Mouse (Mus musculus) spleen, adult 2 months (tissue): ENCODE measurements at regions not wholly inside any gene's neighbourhood (a gene's known extent, or its start where the extent isn't known, plus 50 kb on each side); places are given as distances from the start of the nearest gene placed in this dataset.

Source experiments
- DNase-seq, 2 experiments: peaks; one replicate each; pipeline versions ENCODE4 v3.0.0 to v3.0.0-alpha.2; 2012 to 2021; ENCODE audit warnings: low spot score in 2 of 2, low read depth in 1 of 2
- H3K27ac ChIP-seq: fragments of 200-500 bp; 2 replicates; pipeline ENCODE4 v1.5.1; 2012; ENCODE audit warnings: low read length, inconsistent platforms; ENCODE audit not compliant: insufficient read depth
- H3K27me3 ChIP-seq: fragments of 200-500 bp; 2 replicates; pipeline ENCODE4 v1.6.1; 2012; ENCODE audit warnings: mild to moderate bottlenecking, moderate library complexity, low read length, inconsistent platforms; ENCODE audit not compliant: control insufficient read depth, insufficient read depth
- H3K36me3 ChIP-seq: fragments of 200-500 bp; 2 replicates; pipeline ENCODE4 v1.6.1; 2012; ENCODE audit warnings: mild to moderate bottlenecking, low read length, inconsistent platforms; ENCODE audit not compliant: control insufficient read depth, insufficient read depth
- H3K4me1 ChIP-seq: fragments of 200-500 bp; 2 replicates; pipeline ENCODE4 v1.6.1; 2011; ENCODE audit warnings: inconsistent platforms; ENCODE audit not compliant: control insufficient read depth, insufficient read depth, insufficient read length
- H3K4me3 ChIP-seq: fragments of 200-500 bp; 2 replicates; pipeline ENCODE4 v1.5.1; 2011; ENCODE audit warnings: mild to moderate bottlenecking, inconsistent platforms; ENCODE audit not compliant: insufficient read depth, insufficient read length; ENCODE audit errors: extremely low read depth
- CTCF ChIP-seq: fragments of 200-500 bp; IDR thresholded peaks from 2 replicates; pipeline ENCODE4 v1.5.1; 2011; ENCODE audit warnings: mild to moderate bottlenecking, inconsistent platforms; ENCODE audit not compliant: insufficient read depth, insufficient read length, insufficient replicate concordance; ENCODE audit errors: extremely low read depth
- POLR2A ChIP-seq: fragments of 200-500 bp; IDR thresholded peaks from 2 replicates; pipeline ENCODE4 v1.6.1; 2011; ENCODE audit warnings: low read depth, low read length, inconsistent platforms
- WGBS: fragments of 180-500 bp; shearing (Covaris S2); methylation state at CpG from one replicate; pipeline ENCODE4 v1.1.7; 2018; 5-methylcytosine and 5-hydroxymethylcytosine counted together

- Histone ChIP-seq H3K36me3 (no peaks in the 10 kb centered on the region), H3K4me3 (no peak overlapping the region), H3K27ac (no peak overlapping the region), H3K4me1 (no peaks in the 10 kb centered on the region), H3K27me3 (no peaks in the 10 kb centered on the region)
- 72% methylated on average over 12 of the region's 12 CpGs for WGBS
- no peak for TF ChIP-seq CTCF
- TF ChIP-seq POLR2A = no peak
- DNase-seq = no peak
Observed at GRCm38 (mm10) chr6:117788580-117789540, 52.1 kb upstream of the Zfp637 start.

GRCm38 (mm10) chr6:117790581-117790980, 50.4 kb upstream of the Zfp637 start:
- DNase-seq = no peak
- H3K4me1 ChIP-seq = no peaks in the 10 kb centered on the region
- no peaks in the 10 kb centered on the region for H3K36me3 ChIP-seq
- 90% methylated on average over 6 of the region's 6 CpGs for WGBS
- no peak overlapping the region for H3K4me3 ChIP-seq
- no peaks in the 10 kb centered on the region for H3K27me3 ChIP-seq
- no peak overlapping the region for H3K27ac ChIP-seq
- TF ChIP-seq POLR2A (no peak), CTCF (no peak)
